Mouse (Mus musculus) layer of hippocampus, postnatal 25 days (tissue): ENCODE data around the gene Tspan14. TPM values are rescaled to one million over a fixed set of nuclear protein-coding genes. Genes with fewer than 3 reads are reported as not detected.
A peak's percentile ranks its signal among the peaks of the same experiment; 100 is the strongest.

ENCODE experiments used
- DNase-seq, 2 experiments: peaks; one replicate each; pipeline ENCODE4 v3.0.0; 2022; ENCODE audit warnings: mixed read lengths in 2 of 2, low spot score in 1 of 2; ENCODE audit errors: extremely low spot score in 1 of 2
- total RNA-seq, 2 experiments: library from RNA; stranded (reverse); gene quantifications; 2 replicates each; pipeline ENCODE4 v1.2.3; 2021

Tspan14 gene
- 10 to 100 TPM; 40.9 to 41.0 TPM for total RNA-seq

- DNase-seq = no peak
These were observed at the start of gene Tspan14 for GRCm38 (mm10) chr14:40966392-40966861. Gene Tspan14, minus strand, starts transcription at chr14:40966807.

GRCm38 (mm10) chr14:41014701-41015240 is 48.2 kb upstream of the Tspan14 start:
- DNase-seq = no peak

GRCm38 (mm10) chr14:41013630-41014613 is 47.3 kb upstream of the Tspan14 start, which contains the start of gene Fam213a:
Gene Fam213a, minus strand, starts transcription at chr14:41013788.
- DNase-seq = peak; percentile 86 to 90

GRCm38 (mm10) chr14:41013143-41013542 is 46.5 kb upstream of the Tspan14 start:
- DNase-seq = no peak

GRCm38 (mm10) chr14:41011916-41012315 is 45.3 kb upstream of the Tspan14 start:
- DNase-seq = no peak

- DNase-seq = no peak
These were observed 41.5 kb upstream of the Tspan14 start for GRCm38 (mm10) chr14:41008138-41008537.

GRCm38 (mm10) chr14:41007641-41008040 is 41.0 kb upstream of the Tspan14 start:
- DNase-seq = no peak

GRCm38 (mm10) chr14:41006899-41007298 is 40.3 kb upstream of the Tspan14 start:
- no peak for DNase-seq

- no peak for DNase-seq
These were observed 39.7 kb upstream of the Tspan14 start for GRCm38 (mm10) chr14:41006263-41006662.

- no peak for DNase-seq
These were observed 39.1 kb upstream of the Tspan14 start for GRCm38 (mm10) chr14:41005716-41006115.

GRCm38 (mm10) chr14:41004201-41005141 is 37.9 kb upstream of the Tspan14 start:
- no peak for DNase-seq

GRCm38 (mm10) chr14:41001576-41001975 is 35.0 kb upstream of the Tspan14 start:
- DNase-seq = no peak

GRCm38 (mm10) chr14:41000801-41001200 is 34.2 kb upstream of the Tspan14 start:
- DNase-seq = no peak

- DNase-seq = no peak
These were observed 33.5 kb upstream of the Tspan14 start for GRCm38 (mm10) chr14:40999904-41000645.

GRCm38 (mm10) chr14:40996171-40996570 is 29.6 kb upstream of the Tspan14 start:
- no peak for DNase-seq

- DNase-seq = no peak
These were observed 25.9 kb upstream of the Tspan14 start for GRCm38 (mm10) chr14:40992464-40992863.

- DNase-seq = no peak
These were observed 22.2 kb upstream of the Tspan14 start for GRCm38 (mm10) chr14:40988780-40989179.

- no peak for DNase-seq
These were observed 20.6 kb upstream of the Tspan14 start for GRCm38 (mm10) chr14:40987184-40987583.

GRCm38 (mm10) chr14:40985635-40986034 is 19.0 kb upstream of the Tspan14 start:
- no peak for DNase-seq

GRCm38 (mm10) chr14:40979723-40980122 is 13.1 kb upstream of the Tspan14 start:
- no peak for DNase-seq
